Mouse (Mus musculus): Measurements from ENCODE around the gene Tnks2. TPM values are rescaled to one million over a fixed set of nuclear protein-coding genes. Genes with fewer than 3 reads are reported as not detected.

The Tnks2 gene
- polyA plus RNA-seq, 1 experiment from 2014 or later = 54.9 TPM

DNA sequence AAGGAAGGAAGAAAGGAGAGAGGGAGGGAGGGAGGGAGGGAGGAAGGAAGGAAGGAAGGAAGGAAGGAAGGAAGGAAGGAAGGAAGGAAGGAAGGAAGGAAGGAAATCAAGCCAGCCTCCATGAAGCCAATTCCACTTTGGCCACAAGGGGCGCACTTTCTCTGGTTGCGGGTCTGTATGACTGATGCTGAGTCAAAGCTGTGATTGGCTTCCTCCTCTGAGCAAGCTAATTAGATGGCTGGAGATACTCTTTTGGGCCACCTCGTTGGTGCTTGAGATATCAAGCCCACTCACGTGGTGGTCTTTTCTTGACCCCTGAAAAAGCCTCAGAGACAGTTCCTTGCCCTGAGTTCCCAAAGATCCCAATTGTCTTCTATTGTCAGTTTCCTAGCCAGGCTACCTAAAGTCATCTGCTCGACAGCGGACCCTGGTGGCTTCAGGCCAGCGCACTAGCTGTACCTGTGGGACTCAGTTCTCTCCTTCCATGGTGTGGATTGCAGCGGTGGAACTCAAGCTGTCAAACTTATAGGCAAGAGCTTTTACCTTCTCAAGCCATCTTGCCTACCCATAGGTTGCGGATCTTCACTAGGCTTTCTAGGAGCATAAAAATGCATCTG is 75.8 kb downstream of the Tnks2 start:
- ATAC-seq (ENCODE audit: low FRiP score) = no peak
- no peak overlapping the region for H3K4me3 ChIP-seq
- no peaks in the 10 kb centered on the region for H3K9me3 ChIP-seq
- 21% methylated on average over 9 of the region's 9 CpGs for WGBS
- no peak overlapping the region for H3K9ac ChIP-seq
- peaks cover 2% of the 10 kb centered on the region for H3K4me1 ChIP-seq (replicated peaks)
- H3K27ac ChIP-seq = peak overlapping the region; percentile 40; the same call in 1 of the 2 replicates
- no peaks in the 10 kb centered on the region for H3K36me3 ChIP-seq
- H3K4me2 ChIP-seq = no peak overlapping the region
- H3K27me3 ChIP-seq = peaks cover 18% of the 10 kb centered on the region

DNA sequence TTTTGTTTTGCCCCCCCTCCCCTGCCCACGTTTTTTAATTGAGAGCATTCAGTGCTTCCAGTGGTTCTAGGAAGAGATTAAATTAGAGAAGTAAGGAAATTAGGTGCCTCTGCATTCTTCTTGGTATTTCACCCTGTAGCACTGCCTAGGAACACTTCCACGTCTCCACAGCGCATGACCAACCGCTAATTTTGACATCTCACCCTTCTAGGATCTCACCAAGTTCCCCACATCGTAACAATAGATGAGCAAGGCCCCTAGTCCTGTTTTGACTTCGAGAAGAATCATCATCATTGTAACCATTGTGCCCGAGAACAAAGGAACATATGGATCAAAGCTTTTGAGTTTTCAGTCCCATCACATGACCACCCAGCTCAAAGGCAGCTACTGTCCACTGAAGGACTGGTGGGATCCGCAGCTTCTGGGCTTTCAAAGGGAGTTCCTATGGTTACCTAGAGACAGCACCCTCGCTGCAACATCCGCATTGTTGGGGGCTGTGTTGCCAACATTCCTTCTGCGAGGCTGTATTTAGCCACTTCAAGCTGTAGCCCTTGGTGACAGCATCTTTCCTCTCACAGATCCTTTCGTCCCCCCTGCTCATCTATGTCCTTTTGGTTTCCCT is 76.5 kb downstream of the Tnks2 start:
- no peak overlapping the region for H3K4me2 ChIP-seq
- WGBS = 9% methylated on average over 12 of the region's 12 CpGs
- H3K9me3 ChIP-seq = no peaks in the 10 kb centered on the region
- peaks cover 2% of the 10 kb centered on the region for H3K4me1 ChIP-seq (replicated peaks)
- no peak overlapping the region for H3K4me3 ChIP-seq
- peaks cover 18% of the 10 kb centered on the region for H3K27me3 ChIP-seq
- peak overlapping the region; percentile 40; the same call in 1 of the 2 replicates for H3K27ac ChIP-seq
- no peak overlapping the region for H3K9ac ChIP-seq
- ATAC-seq (ENCODE audit: low FRiP score) = peak; percentile 80
- H3K36me3 ChIP-seq = no peaks in the 10 kb centered on the region

DNA sequence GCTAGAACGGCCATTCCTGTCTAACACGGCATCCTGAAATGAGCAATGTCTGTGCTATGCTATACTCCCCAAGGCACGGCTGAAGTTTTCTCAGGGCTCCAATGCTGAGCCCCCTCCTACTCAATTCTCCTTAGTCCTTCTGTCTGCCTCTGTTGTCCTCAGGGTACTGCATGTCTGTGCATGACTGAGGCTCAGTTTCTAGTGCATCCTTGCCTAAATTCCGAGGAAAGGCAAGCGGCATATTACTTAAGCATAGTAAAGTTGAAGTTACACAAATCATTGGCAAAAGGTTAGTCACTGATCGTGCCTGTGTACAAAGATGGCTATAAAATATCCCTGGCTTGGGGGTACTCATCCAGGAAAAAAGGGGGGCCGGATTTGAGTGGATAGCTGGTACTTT is 79.0 kb downstream of the Tnks2 start:
- no peak overlapping the region for H3K27ac ChIP-seq
- H3K9ac ChIP-seq = no peak overlapping the region
- H3K9me3 ChIP-seq = no peaks in the 10 kb centered on the region
- H3K27me3 ChIP-seq = peaks cover 20% of the 10 kb centered on the region
- no peaks in the 10 kb centered on the region for H3K36me3 ChIP-seq
- no peak overlapping the region for H3K4me2 ChIP-seq
- WGBS = 68% methylated on average over 7 of the region's 7 CpGs
- peaks cover 10% of the 10 kb centered on the region for H3K4me1 ChIP-seq (replicated peaks)
- no peak overlapping the region for H3K4me3 ChIP-seq
- ATAC-seq (ENCODE audit: low FRiP score) = no peak

DNA sequence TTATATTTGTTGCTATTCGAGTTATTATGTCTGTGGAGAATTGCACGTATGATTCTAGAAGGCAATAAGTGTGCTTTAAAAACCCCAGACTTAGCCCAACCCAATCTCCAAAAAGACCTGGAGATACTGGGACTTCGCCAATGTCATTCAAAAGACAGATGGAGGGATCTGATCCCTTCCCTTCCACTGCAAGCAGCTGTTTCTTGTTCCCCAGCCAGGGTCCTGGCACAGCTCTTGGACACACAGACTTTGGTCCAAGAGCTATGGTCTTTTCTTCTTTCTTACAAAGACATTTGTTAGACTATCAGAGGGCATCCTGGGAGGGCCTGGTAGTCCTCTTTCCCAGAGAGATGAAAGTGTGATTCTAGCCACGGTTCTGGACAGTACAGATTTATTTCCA is 82.2 kb downstream of the Tnks2 start:
- Histone ChIP-seq H3K9me3 (no peaks in the 10 kb centered on the region), H3K4me2 (no peak overlapping the region), H3K27ac (no peak overlapping the region), H3K9ac (no peak overlapping the region), H3K4me1 (replicated peaks) (peaks cover 18% of the 10 kb centered on the region), H3K36me3 (no peaks in the 10 kb centered on the region), H3K27me3 (peaks cover 17% of the 10 kb centered on the region), H3K4me3 (no peak overlapping the region)
- WGBS = 81% methylated on average over 4 of the region's 4 CpGs
- ATAC-seq (ENCODE audit: low FRiP score) = no peak

DNA sequence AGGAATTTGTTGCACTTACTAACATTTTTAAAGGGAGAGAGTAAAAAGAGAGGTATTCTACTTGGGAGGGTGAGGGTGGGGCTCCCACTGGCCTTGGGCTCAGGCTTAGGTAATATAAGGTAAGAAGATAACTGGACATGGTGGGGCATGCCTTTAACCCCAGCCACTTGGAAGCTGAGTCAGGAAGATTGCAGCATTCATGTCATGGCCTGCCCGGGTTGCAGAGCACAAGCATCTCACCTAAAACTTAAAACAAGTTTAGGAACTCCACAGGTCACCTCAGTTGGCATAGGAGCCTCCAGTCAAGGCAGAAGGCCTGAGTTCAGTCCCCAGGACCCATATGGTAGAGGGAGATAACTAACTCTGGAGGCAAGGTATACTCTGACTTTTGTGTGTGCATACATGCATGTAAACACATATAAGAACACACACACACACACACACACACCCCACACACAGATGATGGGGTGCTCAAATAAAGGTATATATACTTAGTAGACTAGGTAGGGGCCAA is 82.9 kb downstream of the Tnks2 start:
- no peak overlapping the region for H3K9ac ChIP-seq
- peak overlapping the region; percentile 11; the same call in 1 of the 2 replicates for H3K4me3 ChIP-seq
- no peak for ATAC-seq (ENCODE audit: low FRiP score)
- peaks cover 17% of the 10 kb centered on the region for H3K27me3 ChIP-seq
- H3K9me3 ChIP-seq = no peaks in the 10 kb centered on the region
- peaks cover 18% of the 10 kb centered on the region for H3K4me1 ChIP-seq (replicated peaks)
- H3K36me3 ChIP-seq = no peaks in the 10 kb centered on the region
- peak overlapping the region; percentile 44; the same call in 1 of the 2 replicates for H3K27ac ChIP-seq
- 77% methylated on average over 1 of the region's 1 CpGs for WGBS
- peak overlapping the region; percentile 31; the same call in 1 of the 2 replicates for H3K4me2 ChIP-seq

DNA sequence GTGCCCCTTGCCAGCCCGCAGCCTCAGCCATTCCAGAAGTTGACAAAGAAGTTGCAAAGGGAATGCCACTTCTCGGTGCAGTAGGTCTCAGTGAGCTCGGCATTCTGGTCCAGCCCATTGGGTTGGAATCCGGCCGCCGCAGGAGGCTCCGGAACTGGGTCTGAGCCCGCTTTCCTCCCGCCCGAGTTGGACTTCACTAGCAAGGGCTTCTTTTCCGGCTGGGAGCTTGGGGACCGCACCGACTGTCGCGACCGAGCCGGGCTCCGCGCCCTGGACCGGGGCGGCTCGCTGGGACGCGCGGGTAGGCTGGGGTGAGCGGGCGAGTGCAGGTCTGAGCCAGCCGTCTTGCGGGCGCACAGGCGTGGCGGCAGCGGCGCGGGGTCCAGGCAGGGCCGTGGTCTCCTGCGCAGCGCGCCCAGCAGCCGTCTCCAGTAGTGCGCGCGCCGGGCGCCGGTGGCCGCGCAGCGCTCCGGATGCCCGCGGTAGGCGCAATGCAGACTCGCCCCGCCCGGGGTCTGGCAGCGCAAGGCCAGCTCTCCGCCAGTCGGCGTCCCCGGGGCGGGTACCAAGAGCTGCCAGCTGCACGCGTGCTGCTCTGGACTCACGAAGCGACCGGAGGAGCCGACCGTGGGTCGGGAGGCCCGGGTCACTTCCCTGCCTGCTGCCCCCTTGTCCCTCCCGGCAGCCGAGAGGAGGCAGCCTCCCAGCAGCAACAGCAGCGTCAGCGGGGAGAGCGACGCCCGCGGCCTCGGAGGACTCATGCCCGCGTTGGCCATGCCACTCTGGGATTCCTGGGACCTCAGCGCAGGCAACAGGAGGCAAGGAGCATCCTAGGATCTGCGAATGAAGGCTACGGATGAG is 84.6 kb downstream of the Tnks2 start:
- Histone ChIP-seq H3K36me3 (no peaks in the 10 kb centered on the region), H3K9me3 (no peaks in the 10 kb centered on the region), H3K4me3 (peak overlapping the region; percentile 92), H3K27ac (peak overlapping the region; percentile 95), H3K9ac (peak overlapping the region; percentile 90), H3K4me2 (peak overlapping the region; percentile 74), H3K4me1 (replicated peaks) (peaks cover 18% of the 10 kb centered on the region), H3K27me3 (peaks cover 4% of the 10 kb centered on the region; the same call in 1 of the 2 replicates)
- ATAC-seq (ENCODE audit: low FRiP score) = peak; percentile 89
- WGBS = under 1% methylated on average over 65 of the region's 85 CpGs

DNA sequence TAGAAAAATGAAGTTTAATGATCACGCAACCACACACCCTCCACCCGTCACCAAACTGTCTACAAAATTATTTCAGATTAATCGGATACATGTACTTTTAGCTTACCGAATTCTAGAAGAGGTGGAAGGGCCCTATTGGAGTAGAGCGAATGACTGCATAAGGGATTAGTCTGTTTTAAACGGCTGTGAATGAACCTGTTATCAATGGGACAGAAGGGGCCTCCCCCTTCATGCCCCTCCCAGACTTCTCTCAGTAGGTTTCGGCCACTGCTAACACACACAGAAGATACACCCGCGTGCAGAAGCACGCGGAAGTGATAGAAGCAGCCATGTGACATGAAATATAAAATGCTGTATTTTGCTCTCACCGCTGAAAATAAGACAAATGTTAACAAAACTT is 85.4 kb downstream of the Tnks2 start, which contains the start of gene Fgfbp3:
Gene Fgfbp3 (minus strand): TSS at position 150 of the 400 bp plus-strand sequence.
- H3K4me3 ChIP-seq = peak within 1 kb of the TSS; percentile 92
- ATAC-seq (ENCODE audit: low FRiP score) = peak; percentile 26
- peaks cover 18% of the 10 kb centered on the region for H3K4me1 ChIP-seq (replicated peaks)
- H3K9me3 ChIP-seq = no peaks in the 10 kb centered on the region
- 3% methylated on average over 12 of the region's 12 CpGs for WGBS
- peaks cover 4% of the 10 kb centered on the region; the same call in 1 of the 2 replicates for H3K27me3 ChIP-seq
- peak within 1 kb of the TSS; percentile 90 for H3K9ac ChIP-seq
- peak within 1 kb of the TSS; percentile 95 for H3K27ac ChIP-seq
- H3K4me2 ChIP-seq = peak within 1 kb of the TSS; percentile 74
- no peaks in the 10 kb centered on the region for H3K36me3 ChIP-seq

DNA sequence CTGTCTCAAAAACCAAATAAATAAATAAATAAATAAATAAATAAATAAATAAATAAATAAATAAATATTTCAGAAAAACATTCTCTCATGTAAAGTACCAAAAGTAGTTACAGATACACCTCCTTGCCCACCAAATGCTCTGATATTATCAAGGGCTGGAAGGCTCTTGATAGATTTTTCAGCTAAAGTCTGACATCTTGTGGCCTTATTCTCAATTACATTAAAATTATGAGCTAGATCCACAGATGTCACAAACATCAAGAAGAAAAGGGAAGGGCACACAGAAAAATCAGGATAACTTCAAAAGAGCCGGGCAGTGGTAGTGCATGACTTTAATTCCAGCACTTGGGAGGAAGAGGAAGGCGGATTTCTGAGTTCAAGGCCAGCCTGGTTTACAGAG is 88.0 kb downstream of the Tnks2 start:
- no peak for ATAC-seq (ENCODE audit: low FRiP score)
- no peaks in the 10 kb centered on the region for H3K9me3 ChIP-seq
- H3K36me3 ChIP-seq = no peaks in the 10 kb centered on the region
- peaks cover 24% of the 10 kb centered on the region for H3K4me1 ChIP-seq (replicated peaks)
- no peak overlapping the region for H3K4me2 ChIP-seq
- H3K9ac ChIP-seq = no peak overlapping the region
- WGBS = 45% methylated on average over 2 of the region's 2 CpGs
- no peak overlapping the region for H3K4me3 ChIP-seq
- H3K27me3 ChIP-seq = peaks cover under 1% of the 10 kb centered on the region; the same call in 1 of the 2 replicates
- H3K27ac ChIP-seq = no peak overlapping the region

DNA sequence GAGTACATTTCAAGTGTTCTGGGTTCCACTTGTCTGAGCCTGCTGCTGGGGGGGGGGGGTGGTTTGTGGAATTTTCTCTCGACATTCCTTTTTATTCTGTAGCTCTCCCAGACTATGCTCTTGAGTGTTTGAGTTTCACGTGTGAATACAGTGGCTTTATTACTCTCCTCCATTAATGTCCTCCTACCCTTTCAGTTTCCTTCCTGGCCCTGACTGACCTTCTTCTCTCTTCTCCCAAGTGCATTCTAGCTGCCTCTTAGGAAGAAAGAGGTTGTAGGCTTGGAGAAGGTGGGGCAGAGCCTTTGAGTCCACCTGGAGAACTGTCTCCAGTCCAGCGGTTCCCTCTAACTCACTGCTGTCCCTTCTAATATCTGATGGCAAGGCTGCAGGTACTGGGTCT is 88.9 kb downstream of the Tnks2 start:
- ATAC-seq (ENCODE audit: low FRiP score) = no peak
- H3K4me1 ChIP-seq (replicated peaks) = peaks cover 29% of the 10 kb centered on the region
- H3K4me3 ChIP-seq = no peak overlapping the region
- no peaks in the 10 kb centered on the region for H3K27me3 ChIP-seq
- no peak overlapping the region for H3K9ac ChIP-seq
- H3K4me2 ChIP-seq = no peak overlapping the region
- H3K9me3 ChIP-seq = no peaks in the 10 kb centered on the region
- 62% methylated on average over 3 of the region's 3 CpGs for WGBS
- no peak overlapping the region for H3K27ac ChIP-seq
- H3K36me3 ChIP-seq = no peaks in the 10 kb centered on the region

DNA sequence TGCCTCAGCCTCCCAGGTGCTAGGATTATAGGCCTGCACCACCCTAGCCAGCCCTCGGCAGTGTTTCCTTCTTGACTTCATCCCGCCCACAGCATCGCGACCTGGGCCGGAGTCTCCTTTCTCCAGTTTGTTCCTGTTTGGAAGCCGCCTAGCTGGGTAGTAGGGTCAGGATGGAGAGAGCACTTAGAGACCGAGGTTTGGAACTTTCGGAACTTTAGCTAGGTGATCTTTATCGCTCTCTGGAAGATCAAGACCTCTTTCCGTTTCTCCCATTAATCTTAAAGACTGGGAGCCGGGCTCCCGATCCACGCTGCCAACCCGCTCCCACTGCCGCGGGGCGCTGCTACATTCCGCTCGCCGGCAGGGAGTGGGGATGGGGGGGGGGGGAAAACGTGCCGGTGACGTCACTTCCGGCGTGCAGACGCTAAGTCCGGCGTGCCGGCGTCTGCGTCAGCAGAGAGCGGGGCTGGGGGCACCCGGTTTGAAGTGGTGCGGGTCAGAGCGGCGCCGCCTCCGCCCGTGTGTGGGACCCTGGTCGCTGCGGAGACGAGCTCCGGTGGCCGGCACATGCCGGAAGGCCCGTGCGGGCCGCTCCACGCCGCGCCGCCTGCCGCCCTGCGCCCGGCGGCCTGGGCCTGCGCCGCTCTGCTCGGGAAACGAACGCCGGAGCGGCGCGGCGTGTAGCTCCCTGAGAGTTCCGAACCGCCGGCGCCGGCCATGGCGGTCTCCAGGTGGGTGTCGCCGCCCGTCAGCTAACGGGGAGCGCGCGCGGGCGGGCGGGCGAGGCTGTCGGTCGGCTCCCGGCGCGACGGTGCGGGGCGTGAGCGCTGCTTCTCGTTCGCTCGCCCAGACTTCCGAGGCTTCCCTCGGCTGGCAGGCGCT is 91.9 kb downstream of the Tnks2 start, which contains the start of gene Btaf1:
Gene Btaf1 (plus strand): TSS at position 409 of the 882 bp plus-strand sequence.
- H3K27me3 ChIP-seq = no peaks in the 10 kb centered on the region
- under 1% methylated on average over 88 of the region's 98 CpGs for WGBS
- peak; percentile 97 for ATAC-seq (ENCODE audit: low FRiP score)

DNA sequence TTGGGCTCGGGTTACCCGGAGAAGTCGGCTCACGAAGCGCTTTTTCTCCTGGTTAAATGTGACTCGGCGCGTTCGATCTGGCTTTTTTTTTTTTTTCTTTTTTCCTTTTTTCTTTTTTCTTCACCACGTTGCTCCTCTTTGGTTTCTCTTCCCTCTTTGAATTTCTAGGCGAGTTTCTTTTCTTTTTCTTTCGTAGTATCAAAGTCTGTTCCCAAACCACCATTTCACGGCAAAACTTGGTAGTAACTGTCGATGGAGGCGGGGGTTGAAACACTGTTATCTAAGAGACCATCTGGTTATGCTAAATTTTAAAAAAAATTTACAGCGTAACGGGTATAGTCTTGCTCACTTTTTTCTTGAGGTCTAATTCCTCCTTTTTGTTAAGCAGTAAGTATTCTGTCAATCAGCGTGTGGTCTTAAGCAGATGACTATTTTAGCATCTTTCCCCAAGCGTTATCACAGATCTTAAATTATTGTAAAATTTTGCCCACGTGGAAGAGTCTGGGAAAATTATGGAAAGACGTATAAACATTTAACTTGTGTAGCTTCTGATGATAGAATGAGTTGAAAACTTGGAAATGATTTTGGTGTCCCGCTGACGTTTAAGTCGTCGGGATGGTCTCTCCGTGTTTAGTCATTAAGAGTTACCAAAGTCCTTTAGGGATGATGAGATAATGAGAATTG is 92.7 kb downstream of the Tnks2 start:
- peak overlapping the region; percentile 92 for H3K9ac ChIP-seq
- H3K9me3 ChIP-seq = no peaks in the 10 kb centered on the region
- H3K4me2 ChIP-seq = peak overlapping the region; percentile 79
- H3K4me1 ChIP-seq (replicated peaks) = peaks cover 24% of the 10 kb centered on the region
- H3K27me3 ChIP-seq = no peaks in the 10 kb centered on the region
- H3K4me3 ChIP-seq = peak overlapping the region; percentile 84
- no peak for ATAC-seq (ENCODE audit: low FRiP score)
- H3K36me3 ChIP-seq = no peaks in the 10 kb centered on the region
- WGBS = 3% methylated on average over 26 of the region's 26 CpGs
- peak overlapping the region; percentile 93 for H3K27ac ChIP-seq

More for the DNA sequence above, 91.9 kb downstream of the Tnks2 start, which contains the start of gene Btaf1:
- Histone ChIP-seq H3K9ac (peak within 1 kb of the TSS; percentile 92), H3K36me3 (no peaks in the 10 kb centered on the region), H3K9me3 (no peaks in the 10 kb centered on the region), H3K27ac (peak within 1 kb of the TSS; percentile 93), H3K4me2 (peak within 1 kb of the TSS; percentile 79), H3K4me3 (peak within 1 kb of the TSS; percentile 84), H3K4me1 (replicated peaks) (peaks cover 24% of the 10 kb centered on the region)
